Mouse (Mus musculus): Measurements from ENCODE around the gene Htra3.
A peak's percentile ranks its signal among the peaks of the same experiment; 100 is the strongest.

The Htra3 gene

GRCm38 (mm10) chr5:35653743-35654395, 25.7 kb downstream of the Htra3 start:
- no peak for DNase-seq (ENCODE audit: low read depth, low spot score)

- peak; percentile 72 for DNase-seq (ENCODE audit: low read depth, low spot score)
Measured at GRCm38 (mm10) chr5:35652872-35653271, 26.7 kb downstream of the Htra3 start.

- DNase-seq (ENCODE audit: low read depth, low spot score): no peak
Measured at GRCm38 (mm10) chr5:35652319-35652718, 27.3 kb downstream of the Htra3 start.

GRCm38 (mm10) chr5:35648230-35648629, 31.4 kb downstream of the Htra3 start:
- no peak for DNase-seq (ENCODE audit: low read depth, low spot score)

GRCm38 (mm10) chr5:35647562-35647961, 32.0 kb downstream of the Htra3 start:
- DNase-seq (ENCODE audit: low read depth, low spot score): no peak

GRCm38 (mm10) chr5:35646927-35647326, 32.7 kb downstream of the Htra3 start:
- DNase-seq (ENCODE audit: low read depth, low spot score): no peak

- DNase-seq (ENCODE audit: low read depth, low spot score): no peak
Measured at GRCm38 (mm10) chr5:35645938-35646493, 33.6 kb downstream of the Htra3 start.

- DNase-seq (ENCODE audit: low read depth, low spot score): no peak
Measured at GRCm38 (mm10) chr5:35644082-35644481, 35.5 kb downstream of the Htra3 start.

- no peak for DNase-seq (ENCODE audit: low read depth, low spot score)
Measured at GRCm38 (mm10) chr5:35643401-35644048, 36.1 kb downstream of the Htra3 start.

GRCm38 (mm10) chr5:35641961-35642584, 37.5 kb downstream of the Htra3 start:
- DNase-seq (ENCODE audit: low read depth, low spot score): no peak

- no peak for DNase-seq (ENCODE audit: low read depth, low spot score)
Measured at GRCm38 (mm10) chr5:35636016-35636415, 43.6 kb downstream of the Htra3 start.

- no peak for DNase-seq (ENCODE audit: low read depth, low spot score)
Measured at GRCm38 (mm10) chr5:35632841-35633240, 46.7 kb downstream of the Htra3 start.

GRCm38 (mm10) chr5:35631755-35632154, 47.8 kb downstream of the Htra3 start:
- DNase-seq (ENCODE audit: low read depth, low spot score): no peak

GRCm38 (mm10) chr5:35631224-35631623, 48.4 kb downstream of the Htra3 start:
- DNase-seq (ENCODE audit: low read depth, low spot score): no peak

- DNase-seq (ENCODE audit: low read depth, low spot score): no peak
Measured at GRCm38 (mm10) chr5:35630706-35631105, 48.9 kb downstream of the Htra3 start.

- no peak for DNase-seq (ENCODE audit: low read depth, low spot score)
Measured at GRCm38 (mm10) chr5:35629333-35629732, 50.2 kb downstream of the Htra3 start.

GRCm38 (mm10) chr5:35628685-35629084, 50.9 kb downstream of the Htra3 start:
- DNase-seq (ENCODE audit: low read depth, low spot score): no peak

- peak; percentile 17 for DNase-seq (ENCODE audit: low read depth, low spot score)
Measured at GRCm38 (mm10) chr5:35627307-35627840, 52.2 kb downstream of the Htra3 start.

- no peak for DNase-seq (ENCODE audit: low read depth, low spot score)
Measured at GRCm38 (mm10) chr5:35626408-35626807, 53.2 kb downstream of the Htra3 start.

GRCm38 (mm10) chr5:35624751-35625239, 54.8 kb downstream of the Htra3 start:
- no peak for DNase-seq (ENCODE audit: low read depth, low spot score)

- no peak for DNase-seq (ENCODE audit: low read depth, low spot score)
Measured at GRCm38 (mm10) chr5:35623831-35624230, 55.8 kb downstream of the Htra3 start.

GRCm38 (mm10) chr5:35621114-35621513, 58.5 kb downstream of the Htra3 start:
- DNase-seq (ENCODE audit: low read depth, low spot score): peak; percentile 14

Data from ES-CJ7 (cell line).